Mouse (Mus musculus) embryonic fibroblast, embryonic 13.5 days (primary cell): ENCODE measurements around the gene Hamp. TPM values are rescaled to one million over a fixed set of nuclear protein-coding genes. Genes with fewer than 3 reads are reported as not detected.
"Not testable (repeated sequence)": the region's sequence is repeated elsewhere in the genome, so short reads cannot be mapped to it uniquely, and the experiment has no call there.

Experiments
- H3K27ac ChIP-seq: 2 replicates; pipeline ENCODE4 v1.5.1; 2012; ENCODE audit warnings: low read length, control low read depth, inconsistent platforms; ENCODE audit not compliant: insufficient read depth
- H3K4me1 ChIP-seq: 2 replicates; pipeline ENCODE4 v1.6.1; 2011; ENCODE audit warnings: low read length; ENCODE audit not compliant: control insufficient read depth, insufficient read depth
- H3K4me3 ChIP-seq: 2 replicates; pipeline ENCODE4 v1.5.1; 2011; ENCODE audit warnings: mild to moderate bottlenecking, control low read depth, low read length; ENCODE audit not compliant: insufficient read depth
- CTCF ChIP-seq: IDR thresholded peaks from 2 replicates; pipeline ENCODE4 v1.5.1; 2011; ENCODE audit warnings: mild to moderate bottlenecking, control low read depth, low read length, moderate library complexity, borderline replicate concordance; ENCODE audit not compliant: insufficient read depth
- POLR2A ChIP-seq: IDR thresholded peaks from 2 replicates; pipeline ENCODE4 v1.6.1; 2011; ENCODE audit warnings: low read depth, mild to moderate bottlenecking, control low read depth, low read length, moderate library complexity
- polyA plus RNA-seq: library from polyadenylated mRNA; stranded (reverse); fragments of >200 nt; gene quantifications from 2 replicates; pipeline ENCODE4 v1.2.4, GENCODE M21; 2011; ENCODE audit warnings: low read depth; ENCODE audit not compliant: missing spikeins, insufficient read length

The Hamp gene
- polyA plus RNA-seq, 1 experiment, result not detected

DNA sequence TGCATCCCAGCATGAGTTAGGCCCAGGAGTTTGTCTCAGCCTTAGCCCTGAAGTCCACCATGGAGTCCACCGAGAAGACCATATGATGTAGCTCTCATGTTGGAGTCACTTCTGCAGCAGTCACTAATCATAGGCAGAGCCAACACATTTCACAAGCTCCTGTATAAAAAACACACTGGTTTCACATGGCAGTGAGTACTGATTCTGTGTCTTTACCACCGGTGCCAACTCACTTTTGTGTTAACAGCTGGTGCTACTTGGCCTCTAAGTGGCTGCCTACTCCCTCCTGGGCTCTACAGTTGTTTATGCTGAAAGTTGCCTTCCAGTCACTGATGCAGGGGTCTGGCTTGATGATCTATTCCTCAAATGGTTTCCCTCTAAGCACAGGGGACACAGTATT is 19.3 kb downstream of the Hamp start, which contains the start of gene Hamp2:
TSS of gene Hamp2 (minus strand) at position 101 of the 400 bp plus-strand sequence.
- H3K4me3 ChIP-seq, H3K4me1 ChIP-seq, H3K27ac ChIP-seq: not testable (repeated sequence)

DNA sequence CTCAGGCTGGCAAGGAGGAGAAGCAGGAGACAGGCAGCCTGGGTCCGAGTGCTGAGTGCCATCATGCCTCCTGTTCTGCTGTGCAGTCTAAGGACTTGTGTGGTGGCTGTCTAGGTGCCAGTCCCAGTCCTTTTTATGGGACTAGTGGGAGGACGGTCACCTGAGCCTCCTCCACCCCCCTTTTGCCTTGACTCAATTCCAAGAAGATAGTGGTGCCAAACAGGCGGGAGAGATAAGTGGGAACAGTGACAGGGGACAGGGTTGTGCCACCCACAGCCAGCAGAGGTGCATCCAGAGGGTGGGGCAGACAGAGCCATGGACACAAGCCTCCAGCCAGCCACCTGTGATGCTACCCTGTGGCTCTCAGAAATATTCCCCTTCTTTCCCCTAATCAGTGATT is 19.8 kb downstream of the Hamp start:
- TF ChIP-seq CTCF, result no peak
- TF ChIP-seq POLR2A, result no peak
- H3K4me3 ChIP-seq, result no peak overlapping the region
- H3K4me1 ChIP-seq, result no peaks in the 10 kb centered on the region
- no peak overlapping the region for H3K27ac ChIP-seq

- H3K4me3 ChIP-seq, H3K4me1 ChIP-seq, H3K27ac ChIP-seq: not testable (repeated sequence)
Observed at GRCm38 (mm10) chr7:30922490-30922889, 21.3 kb downstream of the Hamp start.

GRCm38 (mm10) chr7:30920217-30920616 is 23.6 kb downstream of the Hamp start:
- H3K4me1 ChIP-seq, result no peaks in the 10 kb centered on the region
- H3K4me3 ChIP-seq, result no peak overlapping the region
- H3K27ac ChIP-seq, result no peak overlapping the region
- no peak for TF ChIP-seq CTCF
- TF ChIP-seq POLR2A, result no peak

DNA sequence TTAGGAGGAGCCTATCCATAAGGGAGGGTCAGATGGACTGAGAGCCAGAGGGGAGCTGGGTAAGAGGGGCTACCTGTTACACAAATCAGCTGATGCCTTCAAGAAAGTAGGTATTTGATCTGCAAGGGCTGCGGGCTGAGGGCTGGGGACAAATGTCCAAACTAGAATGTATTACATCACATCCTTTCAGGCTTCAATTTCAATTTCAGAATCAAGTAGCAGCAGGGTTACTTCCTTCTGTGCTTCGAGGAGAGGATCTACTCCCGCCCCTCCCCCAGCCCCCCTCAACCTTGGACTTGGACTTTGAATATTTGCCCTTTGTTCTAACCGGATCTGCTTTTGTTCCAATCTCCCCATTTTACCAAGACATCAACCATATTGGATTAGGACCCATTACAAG is 26.6 kb downstream of the Hamp start:
- TF ChIP-seq CTCF (no peak), POLR2A (no peak)
- no peak overlapping the region for H3K27ac ChIP-seq
- no peak overlapping the region for H3K4me3 ChIP-seq
- no peaks in the 10 kb centered on the region for H3K4me1 ChIP-seq

GRCm38 (mm10) chr7:30916713-30917112 is 27.1 kb downstream of the Hamp start:
- Histone ChIP-seq H3K4me1 (no peaks in the 10 kb centered on the region), H3K4me3 (no peak overlapping the region), H3K27ac (no peak overlapping the region)
- TF ChIP-seq POLR2A (no peak), CTCF (no peak)

GRCm38 (mm10) chr7:30914732-30915131 is 29.1 kb downstream of the Hamp start, which contains the start of gene Mag:
Gene Mag, minus strand, starts transcription at chr7:30914873.
- no peaks in the 10 kb centered on the region for H3K4me1 ChIP-seq
- TF ChIP-seq POLR2A (no peak), CTCF (no peak)
- no peak within 1 kb of the TSS for H3K27ac ChIP-seq
- no peak within 1 kb of the TSS for H3K4me3 ChIP-seq

- Histone ChIP-seq H3K4me3 (no peak overlapping the region), H3K4me1 (no peaks in the 10 kb centered on the region), H3K27ac (no peak overlapping the region)
- TF ChIP-seq POLR2A, result no peak
- TF ChIP-seq CTCF, result no peak
Observed at GRCm38 (mm10) chr7:30909773-30910172, 34.1 kb downstream of the Hamp start.

DNA sequence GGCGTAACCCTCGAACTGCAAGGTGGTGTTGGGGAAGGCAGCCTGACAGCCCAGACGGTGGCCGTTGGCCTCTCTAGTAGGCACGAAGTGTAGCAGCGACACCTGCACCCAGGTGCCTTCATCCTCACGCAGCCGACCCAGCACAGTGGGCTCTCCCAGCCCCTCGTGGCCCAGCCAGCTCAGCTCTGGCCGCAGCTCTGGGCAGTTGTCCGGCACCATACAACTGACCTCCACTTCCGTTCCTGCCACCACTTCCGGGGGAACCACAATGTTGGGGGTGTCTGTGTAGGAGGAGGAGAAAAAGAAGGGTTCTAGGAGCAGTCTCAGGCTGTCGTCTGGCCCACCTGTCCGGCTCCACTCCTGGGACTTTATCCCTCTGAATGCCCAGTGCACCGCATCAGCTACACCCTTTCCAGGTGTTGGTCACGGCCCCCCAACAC is 34.8 kb downstream of the Hamp start:
- TF ChIP-seq CTCF, result no peak
- TF ChIP-seq POLR2A, result no peak
- Histone ChIP-seq H3K4me3 (no peak overlapping the region), H3K4me1 (no peaks in the 10 kb centered on the region), H3K27ac (no peak overlapping the region)

GRCm38 (mm10) chr7:30908277-30908991 is 35.4 kb downstream of the Hamp start:
- no peak overlapping the region for H3K4me3 ChIP-seq
- H3K27ac ChIP-seq, result no peak overlapping the region
- TF ChIP-seq POLR2A (no peak), CTCF (no peak)
- H3K4me1 ChIP-seq, result no peaks in the 10 kb centered on the region

DNA sequence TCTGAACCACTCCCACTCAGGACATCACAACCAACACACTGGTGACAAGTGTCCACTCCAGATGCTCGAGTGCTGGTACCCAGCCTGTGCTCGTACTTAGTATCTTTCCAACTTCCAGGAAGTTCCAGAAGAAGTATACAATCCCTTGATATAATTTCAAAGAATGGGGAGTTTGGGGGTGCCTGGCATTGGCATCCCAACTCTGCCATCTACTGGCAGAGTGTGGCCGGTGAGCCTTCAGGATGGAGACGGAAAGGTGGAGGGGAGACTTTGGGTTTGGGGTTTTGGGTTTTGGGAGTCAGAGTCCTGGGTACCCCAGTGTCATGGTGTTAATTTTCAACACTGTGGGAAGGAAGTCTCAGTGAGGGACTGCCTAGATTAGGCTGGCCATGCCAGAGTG is 39.8 kb downstream of the Hamp start:
- TF ChIP-seq POLR2A (no peak), CTCF (no peak)
- Histone ChIP-seq H3K27ac (no peak overlapping the region), H3K4me1 (no peaks in the 10 kb centered on the region), H3K4me3 (no peak overlapping the region)
